Mouse (Mus musculus) heart, adult 2 months (tissue): ENCODE data around the gene Trim5. TPM values are rescaled to one million over a fixed set of nuclear protein-coding genes. Genes with fewer than 3 reads are reported as not detected.
"Not testable (repeated sequence)": the region's sequence is repeated elsewhere in the genome, so short reads cannot be mapped to it uniquely, and the experiment has no call there.

ENCODE experiments used
- DNase-seq, 2 experiments: peaks; one replicate each; pipeline ENCODE4 v3.0.0; 2021
- H3K27ac ChIP-seq: fragments of 200-600 bp; 2 replicates; pipeline ENCODE4 v1.8.1; 2022
- H3K27me3 ChIP-seq: fragments of 200-500 bp; 2 replicates; pipeline ENCODE4 v1.6.1; 2012; ENCODE audit warnings: mild to moderate bottlenecking, low read length, inconsistent platforms, mixed read lengths; ENCODE audit not compliant: control insufficient read depth, insufficient read depth
- H3K36me3 ChIP-seq: fragments of 200-500 bp; 2 replicates; pipeline ENCODE4 v1.6.1; 2012; ENCODE audit warnings: low read length, inconsistent platforms; ENCODE audit not compliant: control insufficient read depth, insufficient read depth
- H3K4me1 ChIP-seq: fragments of 200-500 bp; 2 replicates; pipeline ENCODE4 v1.6.1; 2011; ENCODE audit warnings: low read length; ENCODE audit not compliant: control insufficient read depth, insufficient read depth
- H3K4me3 ChIP-seq: fragments of 200-600 bp; 2 replicates; pipeline ENCODE4 v1.8.1; 2022
- H3K79me2 ChIP-seq: fragments of 200-500 bp; replicated peaks from 2 replicates; pipeline ENCODE4 v1.6.1; 2012; ENCODE audit warnings: mild to moderate bottlenecking, inconsistent platforms, low read length, moderate library complexity, mixed read lengths; ENCODE audit not compliant: control insufficient read depth, insufficient read depth
- H3K9ac ChIP-seq: fragments of 200-500 bp; 2 replicates; pipeline ENCODE4 v1.6.1; 2012; ENCODE audit warnings: low read depth, mild to moderate bottlenecking, control low read depth, inconsistent platforms, low read length, mixed read lengths
- CTCF ChIP-seq: fragments of 200-600 bp; IDR thresholded peaks from 2 replicates; pipeline ENCODE4 v1.8.1; 2022; ENCODE audit warnings: antibody characterized with exemption, mild to moderate bottlenecking, moderate library complexity
- EP300 ChIP-seq: fragments of 200-500 bp; IDR thresholded peaks from 2 replicates; pipeline ENCODE4 v1.6.1; 2011; ENCODE audit warnings: low read depth, low read length, control low read depth; ENCODE audit not compliant: insufficient read depth
- POLR2A ChIP-seq: fragments of 200-500 bp; IDR thresholded peaks from 2 replicates; pipeline ENCODE4 v1.6.1; 2011; ENCODE audit warnings: mild to moderate bottlenecking, low read depth, low read length, control low read depth; ENCODE audit not compliant: insufficient read depth
- WGBS: fragments of 180-500 bp; shearing (Covaris S2); methylation state at CpG from one replicate; pipeline ENCODE4 v1.1.7; 2018; 5-methylcytosine and 5-hydroxymethylcytosine counted together
- intact Hi-C: fragments of 180-260 bp; cut with DNase I; formaldehyde crosslinking; loops from one replicate; pipeline ENCODE4 v1.15.1; 2025
- polyA plus RNA-seq: library from polyadenylated mRNA; depleted of rRNA; stranded (reverse); fragments of >200 nt; gene quantifications from 2 replicates; pipeline ENCODE4 v1.2.3, GENCODE M21; 2012
- total RNA-seq, 2 experiments: library from RNA; stranded (reverse); gene quantifications; 2 replicates each; pipeline ENCODE4 v1.2.3; 2021

Trim5 gene
- total and polyA plus RNA-seq, 3 experiments, result 0.41 to 2.1 (median 2.1) TPM

GRCm38 (mm10) chr7:104291638-104292400 is 3.9 kb upstream of the Trim5 start:
- no peak for TF ChIP-seq CTCF
- 0 out of 2 replicates have a peak, but pooled peaks have one; percentile 19 for TF ChIP-seq POLR2A
- Histone ChIP-seq H3K27me3 (no peaks in the 10 kb centered on the region), H3K27ac (no peak overlapping the region), H3K9ac (no peak overlapping the region), H3K4me1 (no peaks in the 10 kb centered on the region), H3K79me2 (no peaks in the 10 kb centered on the region), H3K36me3 (no peaks in the 10 kb centered on the region), H3K4me3 (no peak overlapping the region)
- intact Hi-C loops, result no loop called here
- no peak for DNase-seq
- 75% methylated on average over 5 of the region's 5 CpGs for WGBS

GRCm38 (mm10) chr7:104290641-104291040 is 2.7 kb upstream of the Trim5 start:
- Histone ChIP-seq H3K36me3 (no peaks in the 10 kb centered on the region), H3K27me3 (no peaks in the 10 kb centered on the region), H3K9ac (no peak overlapping the region), H3K4me1 (no peaks in the 10 kb centered on the region), H3K27ac (no peak overlapping the region), H3K4me3 (no peak overlapping the region), H3K79me2 (no peaks in the 10 kb centered on the region)
- TF ChIP-seq EP300, result no peak
- TF ChIP-seq CTCF, result no peak
- TF ChIP-seq POLR2A, result no peak
- intact Hi-C loops, result no loop called here
- no peak for DNase-seq
- 66% methylated on average over 1 of the region's 1 CpGs for WGBS

- H3K27ac ChIP-seq, H3K4me3 ChIP-seq, H3K9ac ChIP-seq, H3K36me3 ChIP-seq, H3K27me3 ChIP-seq, intact Hi-C loops, H3K4me1 ChIP-seq, DNase-seq, H3K79me2 ChIP-seq: not testable (repeated sequence)
- WGBS, result 78% methylated on average over 3 of the region's 3 CpGs
These were observed 8.5 kb downstream of the Trim5 start for GRCm38 (mm10) chr7:104279361-104279760.

GRCm38 (mm10) chr7:104265335-104265734 is 22.6 kb downstream of the Trim5 start:
- H3K9ac ChIP-seq, H3K27ac ChIP-seq, H3K4me3 ChIP-seq, H3K4me1 ChIP-seq, H3K79me2 ChIP-seq, intact Hi-C loops, H3K36me3 ChIP-seq, DNase-seq, H3K27me3 ChIP-seq: not testable (repeated sequence)
- 29% methylated on average over 5 of the region's 5 CpGs for WGBS

GRCm38 (mm10) chr7:104260380-104260779 is 27.5 kb downstream of the Trim5 start:
- H3K36me3 ChIP-seq, H3K27me3 ChIP-seq, H3K4me3 ChIP-seq, H3K4me1 ChIP-seq, DNase-seq, H3K79me2 ChIP-seq, intact Hi-C loops, H3K27ac ChIP-seq, H3K9ac ChIP-seq: not testable (repeated sequence)
- WGBS, result 82% methylated on average over 4 of the region's 4 CpGs

DNA sequence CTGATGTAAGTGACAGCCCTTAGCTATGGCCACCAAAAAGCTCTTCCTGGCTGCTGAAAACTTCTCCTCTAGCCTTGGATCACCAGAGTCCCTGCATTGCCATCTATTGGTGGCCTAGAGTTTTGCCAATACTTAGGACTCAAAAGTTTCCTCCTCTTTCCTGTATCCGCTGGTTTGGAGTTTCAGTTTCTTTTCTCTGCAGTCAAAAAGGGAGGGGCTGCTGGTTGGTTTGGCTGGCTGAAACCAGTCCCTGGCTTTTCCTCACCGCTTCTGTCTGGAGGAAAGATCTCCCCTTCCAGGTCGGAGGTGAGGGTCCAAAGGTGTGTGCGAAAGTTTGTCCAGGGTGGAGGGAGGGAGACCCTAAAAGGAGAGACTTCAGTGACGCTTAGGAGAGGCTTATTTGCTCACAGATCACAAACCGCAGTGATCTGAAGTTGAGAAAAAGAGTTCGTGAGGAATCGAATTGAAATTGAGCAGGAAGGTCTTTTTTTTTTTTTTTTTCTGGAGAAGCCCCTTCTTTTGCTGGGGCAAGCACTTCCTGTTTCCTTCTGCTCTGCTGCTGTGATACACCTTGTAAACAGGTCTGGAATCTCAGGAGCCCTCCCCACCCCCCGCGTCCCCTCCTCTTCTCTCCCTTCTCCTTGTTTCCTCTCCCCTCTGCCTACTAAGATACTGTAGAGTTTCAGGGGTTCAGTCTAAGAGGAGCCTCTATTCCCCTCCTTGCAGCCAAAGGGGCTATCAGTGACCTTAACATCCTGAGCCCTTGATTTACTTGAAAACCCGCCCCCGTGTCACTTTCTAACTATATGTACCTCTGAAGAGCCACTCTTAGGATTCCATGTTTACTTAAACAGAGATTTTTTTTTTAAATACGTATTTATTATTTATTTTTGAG is 43.4 kb downstream of the Trim5 start, which contains the start of gene Trim34a:
TSS of gene Trim34a (plus strand) at position 171 of the 895 bp plus-strand sequence.
- Histone ChIP-seq H3K36me3 (no peaks in the 10 kb centered on the region), H3K27me3 (no peaks in the 10 kb centered on the region), H3K79me2 (no peaks in the 10 kb centered on the region), H3K4me1 (no peaks in the 10 kb centered on the region; the same call in 1 of the 2 replicates), H3K27ac (peak within 1 kb of the TSS; percentile 86), H3K9ac (peak within 1 kb of the TSS; percentile 99), H3K4me3 (peak within 1 kb of the TSS; percentile 61)
- intact Hi-C loops, result loop anchor here (5.0 kb wide), 1 partner anchor 108 kb away; the partner anchor contains the start of gene Trim12c
- 4% methylated on average over 13 of the region's 13 CpGs for WGBS
- TF ChIP-seq POLR2A, result peak; percentile 78
- 0 out of 2 replicates have a peak, but pooled peaks have one; percentile 39 for TF ChIP-seq EP300
- peak; percentile 81 for TF ChIP-seq CTCF
- peak; percentile 70 to 73 for DNase-seq
